Mouse (Mus musculus) embryo, embryonic 10 days (tissue): ENCODE measurements around the gene Ankra2.

Source experiments
- DNase-seq: peaks from one replicate; pipeline ENCODE4 v3.0.0-alpha.2; 2015; ENCODE audit warnings: low spot score

Ankra2 gene

DNA sequence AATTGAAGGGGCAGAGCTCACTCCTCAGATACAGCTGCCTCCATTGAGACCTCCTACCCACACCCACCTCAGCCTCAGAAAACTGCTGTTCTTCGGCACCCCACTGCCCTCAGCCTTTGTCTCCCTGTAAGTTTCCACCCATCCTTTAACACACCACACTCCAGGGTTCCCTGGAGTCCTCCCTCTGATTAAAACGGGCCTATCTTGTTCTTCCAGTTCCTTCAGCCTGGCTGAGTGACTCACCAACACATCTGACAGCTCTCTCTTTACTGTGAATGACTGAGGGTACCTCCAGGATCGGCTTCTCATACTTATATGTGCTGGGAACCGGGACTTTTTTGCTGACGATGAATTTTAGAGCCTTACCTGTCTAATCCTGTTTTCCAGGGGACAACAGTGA, 33.2 kb downstream of the Ankra2 start:
- no peak for DNase-seq

GRCm38 (mm10) chr13:98297883-98298482, 35.1 kb downstream of the Ankra2 start:
- no peak for DNase-seq

GRCm38 (mm10) chr13:98298833-98299758, 36.2 kb downstream of the Ankra2 start:
- DNase-seq = peak; percentile 94

- no peak for DNase-seq
Measured at GRCm38 (mm10) chr13:98305257-98305656, 42.4 kb downstream of the Ankra2 start.

- DNase-seq = no peak
Measured at GRCm38 (mm10) chr13:98306393-98306792, 43.5 kb downstream of the Ankra2 start.

DNA sequence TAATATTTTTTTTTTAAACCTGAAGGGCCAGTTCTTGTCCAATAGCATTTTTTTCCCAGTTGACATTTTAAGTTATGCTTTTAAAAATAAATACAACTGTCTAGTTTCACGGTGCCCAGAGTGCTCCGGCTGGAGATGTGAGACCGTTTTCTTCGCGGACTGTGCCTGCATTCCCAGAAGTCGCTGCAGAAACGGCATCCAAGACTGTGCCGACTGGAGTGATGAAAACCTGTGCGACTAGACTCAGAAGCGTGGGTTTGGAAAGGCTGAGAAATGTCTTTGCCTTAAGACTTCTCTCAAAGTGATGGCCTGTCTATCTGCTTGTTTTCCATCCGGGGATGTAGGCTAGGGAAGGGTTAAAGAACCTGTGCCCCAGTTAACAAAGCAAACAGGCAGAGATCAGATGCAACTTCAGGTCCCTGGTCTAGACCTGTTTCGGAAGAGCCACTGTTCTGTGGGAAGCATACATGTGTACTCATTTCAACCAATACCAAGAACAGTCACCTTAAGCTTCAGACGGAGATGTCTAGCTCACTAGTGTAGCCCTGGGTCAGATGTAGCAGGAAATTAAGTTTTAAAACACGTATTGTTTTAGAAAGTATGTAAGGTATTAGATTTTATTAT, 44.1 kb downstream of the Ankra2 start:
- DNase-seq = peak; percentile 19

DNA sequence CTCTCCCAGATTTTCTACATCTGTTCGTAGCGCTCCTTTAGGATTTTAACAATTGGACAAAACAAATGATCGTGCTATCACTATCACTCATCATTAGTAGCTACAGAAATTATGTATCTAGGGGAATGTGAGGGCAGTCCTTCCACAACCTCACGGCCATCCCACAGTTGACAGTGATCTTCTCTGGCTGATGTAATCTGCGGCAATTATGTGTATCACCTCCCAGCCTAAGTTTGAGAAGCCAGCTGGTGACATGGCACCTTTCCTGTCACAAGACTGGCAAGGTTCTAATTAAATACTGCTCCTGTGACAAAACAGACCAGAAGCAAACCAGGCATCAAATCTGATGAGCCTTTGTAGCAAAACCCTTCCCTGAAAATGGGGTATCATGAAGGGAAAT, 45.1 kb downstream of the Ankra2 start:
- DNase-seq = no peak

DNA sequence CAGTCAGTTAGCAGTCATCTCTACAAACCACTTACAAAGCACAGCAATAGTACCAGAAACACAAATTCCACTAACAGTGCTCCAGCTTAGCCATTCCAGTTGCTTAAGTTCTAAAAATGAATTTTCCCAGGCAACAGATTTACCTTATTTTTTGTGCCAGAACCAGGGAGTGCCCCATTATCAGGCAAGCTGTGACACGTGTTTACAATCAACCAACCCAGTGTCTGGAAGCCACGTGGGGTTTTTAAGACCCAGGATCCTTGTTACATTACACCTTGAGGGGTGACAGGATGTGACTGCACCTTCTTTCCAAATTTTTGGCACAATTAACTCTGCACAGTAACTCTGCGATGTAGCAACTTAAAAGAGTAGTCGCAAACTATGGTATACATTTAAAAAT, 45.9 kb downstream of the Ankra2 start:
- DNase-seq = no peak

GRCm38 (mm10) chr13:98311597-98311996, 48.7 kb downstream of the Ankra2 start:
- DNase-seq = no peak

DNA sequence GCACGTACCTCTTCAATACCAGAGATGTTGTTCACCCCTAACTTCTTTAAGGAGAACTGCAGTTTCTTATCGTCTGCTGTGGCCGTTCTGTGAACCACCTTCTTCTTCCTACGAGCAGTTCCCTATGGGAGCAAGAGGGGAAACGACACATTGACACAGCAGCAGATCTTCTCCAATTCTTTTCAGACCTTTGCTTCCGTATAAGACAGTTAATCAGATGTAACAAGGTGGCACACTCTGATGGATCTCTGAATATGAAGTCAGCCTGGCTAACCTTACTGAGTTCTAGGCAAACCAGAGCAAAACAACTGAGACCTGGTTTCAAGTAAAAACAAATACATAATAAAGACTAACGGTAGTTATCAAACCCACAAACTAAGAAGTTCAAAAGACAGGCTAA, 50.8 kb downstream of the Ankra2 start:
- no peak for DNase-seq

- no peak for DNase-seq
Measured at GRCm38 (mm10) chr13:98315124-98315523, 52.2 kb downstream of the Ankra2 start.

- DNase-seq = no peak
Measured at GRCm38 (mm10) chr13:98316140-98316479, 53.2 kb downstream of the Ankra2 start.

GRCm38 (mm10) chr13:98316480-98317245, 53.8 kb downstream of the Ankra2 start, which contains the start of gene Btf3:
Gene Btf3 (minus strand): TSS chr13:98317006.
- DNase-seq = peak; percentile 96

DNA sequence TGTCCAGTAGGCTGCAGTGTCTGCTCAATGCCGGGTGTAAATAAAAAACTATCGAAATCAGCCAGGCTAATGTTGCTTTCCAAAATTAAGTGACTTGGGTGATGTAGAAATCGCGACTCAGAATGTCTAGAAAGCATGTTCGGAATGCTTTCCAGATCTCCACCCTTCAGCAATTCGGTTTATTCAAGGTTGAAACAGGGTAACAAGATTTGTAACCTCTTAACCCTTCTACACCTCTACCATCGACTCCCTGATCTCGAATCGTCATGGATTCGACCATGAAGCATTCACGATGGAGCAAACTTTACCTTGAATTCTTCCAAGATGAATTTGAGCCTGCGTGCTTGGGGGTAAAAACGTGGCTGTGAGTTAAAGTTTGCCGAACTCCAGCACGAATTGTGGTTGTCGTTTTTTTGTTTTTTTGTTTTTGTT, 54.4 kb downstream of the Ankra2 start:
- peak; percentile 42 for DNase-seq

DNA sequence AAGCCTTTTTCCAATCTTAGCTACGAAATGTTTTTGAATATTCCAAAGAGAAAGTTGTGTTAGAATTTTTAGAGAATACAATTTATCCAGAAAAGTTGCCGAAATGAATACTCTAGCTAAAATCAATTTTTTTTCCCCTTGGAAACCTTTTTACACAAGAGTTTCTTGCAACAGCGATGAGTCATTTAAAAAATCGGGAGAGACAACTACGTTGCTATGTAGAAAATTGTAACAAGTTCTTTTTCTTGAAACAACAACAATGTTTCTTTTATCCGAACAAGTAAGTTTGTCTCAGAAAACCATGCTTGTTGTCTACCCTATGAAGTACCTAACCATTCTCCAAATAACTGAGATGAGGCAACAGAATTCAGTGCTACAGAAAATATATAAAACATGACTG, 55.0 kb downstream of the Ankra2 start:
- DNase-seq = no peak
